In genomic region chr17:8242186-8242585, GRCm38 (mm10) we compare ENCODE assay signal across 21 mouse cellular contexts. TPM values are rescaled to one million over a fixed set of nuclear protein-coding genes. Genes with fewer than 3 reads are reported as not detected.
"Had no signal": no experiment of that assay in that cellular context is flagged by ENCODE, and none has a peak within 500 bp of the region (broad histone marks: within the 10 kb centered on the region; RNA-seq: fewer than 3 reads in every experiment).

No protein-coding gene starts in this region.

- H3K4me1 ChIP-seq: limb, embryonic 15.5 days; liver, embryonic 13.5 days; stomach, embryonic 15.5 days had no signal

- DNase-seq: kidney, adult 11 months; left cerebral cortex, postnatal 4 days; liver, embryonic 13.5 days; lung, adult 2 months; lung, postnatal 14 days; lung, postnatal 4 days; midbrain, embryonic 14.5 days; thymus, postnatal 25 days had no signal

- H3K4me3 ChIP-seq: limb, embryonic 12.5 days; limb, embryonic 15.5 days; liver, embryonic 13.5 days; stomach, embryonic 15.5 days had no signal

- H3K4me2 ChIP-seq: limb, embryonic 12.5 days; limb, embryonic 15.5 days; liver, embryonic 13.5 days; midbrain, embryonic 11.5 days; stomach, embryonic 15.5 days had no signal

- H3K36me3 ChIP-seq: limb, embryonic 12.5 days; limb, embryonic 15.5 days; liver, embryonic 13.5 days; stomach, embryonic 15.5 days had no signal

- H3K27ac ChIP-seq: kidney, postnatal 0 days; limb, embryonic 12.5 days; limb, embryonic 15.5 days; liver, embryonic 13.5 days; stomach, embryonic 15.5 days had no signal

- H3K9ac ChIP-seq: limb, embryonic 12.5 days; limb, embryonic 15.5 days; liver, embryonic 13.5 days; stomach, embryonic 15.5 days had no signal

- H3K9me3 ChIP-seq: limb, embryonic 12.5 days; limb, embryonic 15.5 days; liver, embryonic 13.5 days; stomach, embryonic 15.5 days had no signal

- H3K27me3 ChIP-seq: limb, embryonic 15.5 days; stomach, embryonic 15.5 days had no signal

RNA-seq across cellular contexts. Expression of gene Ccr6, which starts 6.3 kb away (rescaled TPM):
- total RNA-seq: layer of hippocampus, postnatal 14 days; left cerebral cortex, postnatal 14 days; left cerebral cortex, postnatal 4 days; megakaryocyte progenitor cell, adult 5-6 weeks; megakaryocyte-erythroid progenitor cell, adult 5-6 weeks; midbrain, postnatal 0 days had no signal
- polyA plus RNA-seq: kidney, embryonic 14.5 days; kidney, postnatal 0 days; limb, embryonic 12.5 days; limb, embryonic 15.5 days; midbrain, embryonic 14.5 days; midbrain, postnatal 0 days; neural tube, embryonic 11.5 days; neural tube, embryonic 14.5 days had no signal
